Mouse (Mus musculus): ENCODE results near the gene Traf3ip1. TPM values are rescaled to one million over a fixed set of nuclear protein-coding genes. Genes with fewer than 3 reads are reported as not detected.

The Traf3ip1 gene
- polyA plus RNA-seq, 1 experiment, result 20.1 TPM

GRCm38 (mm10) chr1:91498579-91498978 is 4.1 kb downstream of the Traf3ip1 start:
- TF ChIP-seq CTCF (IDR thresholded peaks at IDR 0.05; ENCODE audit: borderline replicate concordance, extremely low read depth, insufficient read depth, insufficient read length) (no peak), POLR2A (IDR thresholded peaks at IDR 0.05; ENCODE audit: borderline replicate concordance, extremely low read depth, insufficient read depth, insufficient read length, poor library complexity, severe bottlenecking) (no peak)

GRCm38 (mm10) chr1:91504615-91505014 is 10.2 kb downstream of the Traf3ip1 start:
- TF ChIP-seq POLR2A (IDR thresholded peaks at IDR 0.05; ENCODE audit: borderline replicate concordance, extremely low read depth, insufficient read depth, insufficient read length, poor library complexity, severe bottlenecking) (no peak), CTCF (IDR thresholded peaks at IDR 0.05; ENCODE audit: borderline replicate concordance, extremely low read depth, insufficient read depth, insufficient read length) (no peak)

More at GRCm38 (mm10) chr1:91498579-91498978, 4.1 kb downstream of the Traf3ip1 start:
- DNase-seq (ENCODE audit: low read depth), result no peak

GRCm38 (mm10) chr1:91514916-91515315 is 20.5 kb downstream of the Traf3ip1 start:
- DNase-seq (ENCODE audit: low read depth), result peak; percentile 5
- no peak for TF ChIP-seq POLR2A (IDR thresholded peaks at IDR 0.05; ENCODE audit: borderline replicate concordance, extremely low read depth, insufficient read depth, insufficient read length, poor library complexity, severe bottlenecking)
- 0 out of 2 replicates have a peak, but pooled peaks have one; percentile 4 for TF ChIP-seq CTCF (IDR thresholded peaks at IDR 0.05; ENCODE audit: borderline replicate concordance, extremely low read depth, insufficient read depth, insufficient read length)

More at GRCm38 (mm10) chr1:91504615-91505014, 10.2 kb downstream of the Traf3ip1 start:
- no peak for DNase-seq (ENCODE audit: low read depth)

- DNase-seq (ENCODE audit: low read depth), result no peak
- no peak for TF ChIP-seq POLR2A (IDR thresholded peaks at IDR 0.05; ENCODE audit: borderline replicate concordance, extremely low read depth, insufficient read depth, insufficient read length, poor library complexity, severe bottlenecking)
- TF ChIP-seq CTCF (IDR thresholded peaks at IDR 0.05; ENCODE audit: borderline replicate concordance, extremely low read depth, insufficient read depth, insufficient read length), result no peak
Observed at GRCm38 (mm10) chr1:91515642-91516041, 21.2 kb downstream of the Traf3ip1 start.

DNA sequence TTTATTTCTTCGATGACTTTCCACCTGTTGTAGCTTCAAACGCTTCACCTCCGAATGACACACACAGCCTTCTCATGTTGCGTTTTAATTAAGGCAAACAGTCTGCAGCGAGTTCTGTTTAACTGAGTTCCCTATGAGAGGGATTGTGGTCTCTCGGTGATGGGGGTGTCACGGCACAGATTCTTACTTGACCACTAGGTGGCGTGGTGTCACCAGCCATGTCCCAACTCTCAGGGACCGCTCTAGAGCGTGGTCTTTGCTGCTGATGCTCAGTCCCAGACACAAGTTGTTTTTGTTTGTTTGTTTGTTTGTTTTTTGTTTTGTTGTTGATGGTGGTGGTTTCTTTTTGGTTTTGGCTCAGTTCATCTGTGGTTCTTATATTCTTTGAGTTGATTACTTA is 29.3 kb downstream of the Traf3ip1 start:
- DNase-seq (ENCODE audit: low read depth), result peak; percentile 82
- TF ChIP-seq CTCF (IDR thresholded peaks at IDR 0.05; ENCODE audit: borderline replicate concordance, extremely low read depth, insufficient read depth, insufficient read length) (peak; percentile 94), POLR2A (IDR thresholded peaks at IDR 0.05; ENCODE audit: borderline replicate concordance, extremely low read depth, insufficient read depth, insufficient read length, poor library complexity, severe bottlenecking) (no peak)

DNA sequence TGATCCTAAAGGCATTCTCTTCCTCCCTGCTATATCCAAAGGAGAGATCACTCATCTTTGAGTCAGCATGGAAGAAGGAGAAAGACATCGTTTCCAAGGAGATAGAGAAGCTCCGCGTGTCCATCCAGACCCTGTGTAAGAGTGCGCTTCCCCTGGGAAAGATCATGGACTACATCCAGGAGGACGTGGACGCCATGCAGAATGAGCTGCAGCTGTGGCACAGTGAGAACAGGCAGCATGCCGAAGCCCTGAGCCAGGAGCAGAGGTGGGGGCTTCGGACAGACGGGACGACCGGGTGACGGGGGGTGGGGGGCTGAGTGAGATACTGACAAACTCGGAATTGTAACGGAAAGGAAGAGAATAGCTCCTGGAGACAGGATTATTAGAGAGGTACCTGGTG is 31.4 kb downstream of the Traf3ip1 start:
- TF ChIP-seq CTCF (IDR thresholded peaks at IDR 0.05; ENCODE audit: borderline replicate concordance, extremely low read depth, insufficient read depth, insufficient read length) (no peak), POLR2A (IDR thresholded peaks at IDR 0.05; ENCODE audit: borderline replicate concordance, extremely low read depth, insufficient read depth, insufficient read length, poor library complexity, severe bottlenecking) (no peak)
- peak; percentile 22 for DNase-seq (ENCODE audit: low read depth)

GRCm38 (mm10) chr1:91530166-91530565 is 35.7 kb downstream of the Traf3ip1 start:
- DNase-seq (ENCODE audit: low read depth), result no peak
- TF ChIP-seq CTCF (IDR thresholded peaks at IDR 0.05; ENCODE audit: borderline replicate concordance, extremely low read depth, insufficient read depth, insufficient read length) (no peak), POLR2A (IDR thresholded peaks at IDR 0.05; ENCODE audit: borderline replicate concordance, extremely low read depth, insufficient read depth, insufficient read length, poor library complexity, severe bottlenecking) (no peak)

GRCm38 (mm10) chr1:91532243-91532642 is 37.8 kb downstream of the Traf3ip1 start:
- no peak for DNase-seq (ENCODE audit: low read depth)
- TF ChIP-seq POLR2A (IDR thresholded peaks at IDR 0.05; ENCODE audit: borderline replicate concordance, extremely low read depth, insufficient read depth, insufficient read length, poor library complexity, severe bottlenecking), result no peak
- no peak for TF ChIP-seq CTCF (IDR thresholded peaks at IDR 0.05; ENCODE audit: borderline replicate concordance, extremely low read depth, insufficient read depth, insufficient read length)

- DNase-seq (ENCODE audit: low read depth), result no peak
- TF ChIP-seq POLR2A (IDR thresholded peaks at IDR 0.05; ENCODE audit: borderline replicate concordance, extremely low read depth, insufficient read depth, insufficient read length, poor library complexity, severe bottlenecking) (no peak), CTCF (IDR thresholded peaks at IDR 0.05; ENCODE audit: borderline replicate concordance, extremely low read depth, insufficient read depth, insufficient read length) (no peak)
Observed at GRCm38 (mm10) chr1:91532892-91533291, 38.4 kb downstream of the Traf3ip1 start.

GRCm38 (mm10) chr1:91533483-91533882 is 39.0 kb downstream of the Traf3ip1 start:
- no peak for TF ChIP-seq POLR2A (IDR thresholded peaks at IDR 0.05; ENCODE audit: borderline replicate concordance, extremely low read depth, insufficient read depth, insufficient read length, poor library complexity, severe bottlenecking)
- no peak for DNase-seq (ENCODE audit: low read depth)

DNA sequence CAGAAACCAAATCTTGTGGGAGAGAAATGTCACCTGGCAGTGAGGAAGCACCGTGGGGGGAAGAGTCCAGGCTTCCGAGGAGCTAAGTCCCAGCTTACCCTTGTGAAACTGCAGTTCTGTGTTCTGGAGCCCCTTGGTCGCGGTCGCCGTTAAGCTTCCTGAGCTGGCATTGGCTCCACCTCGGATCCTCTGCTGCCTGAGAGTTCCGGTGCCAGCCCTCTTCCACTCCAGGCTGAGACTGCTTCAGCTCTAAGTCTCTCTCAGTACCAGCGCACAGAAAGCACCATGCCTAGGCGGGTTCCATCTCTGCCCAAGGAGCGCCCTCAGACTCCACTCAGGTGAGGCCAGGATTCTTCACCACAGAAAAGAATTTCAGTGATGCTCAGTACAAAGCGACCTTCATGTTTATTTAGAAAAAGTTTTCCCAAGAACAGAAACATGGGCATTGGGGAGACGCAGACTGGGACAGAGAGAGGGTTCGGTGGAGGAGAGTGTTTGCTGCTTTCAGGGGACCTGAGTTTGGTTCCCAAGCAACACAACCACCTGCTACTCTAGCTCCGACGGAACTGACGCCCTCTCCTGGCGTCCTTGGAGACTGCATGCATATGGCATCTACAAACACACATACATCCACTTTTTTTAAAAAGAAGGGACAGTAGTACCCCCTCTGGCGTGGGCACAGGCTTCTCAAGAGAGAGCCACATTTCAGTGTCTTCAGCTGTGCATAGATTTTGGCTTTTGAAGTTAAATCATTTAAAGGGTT is 39.7 kb downstream of the Traf3ip1 start:
- peak; percentile 29; the same call in 1 of the 2 replicates for TF ChIP-seq CTCF (IDR thresholded peaks at IDR 0.05; ENCODE audit: borderline replicate concordance, extremely low read depth, insufficient read depth, insufficient read length)
- no peak for TF ChIP-seq POLR2A (IDR thresholded peaks at IDR 0.05; ENCODE audit: borderline replicate concordance, extremely low read depth, insufficient read depth, insufficient read length, poor library complexity, severe bottlenecking)
- no peak for DNase-seq (ENCODE audit: low read depth)

All from brain, embryonic 14.5 days (tissue).